Mouse (Mus musculus) heart, postnatal 4 days (tissue): Measurements from ENCODE around the gene Cblb. TPM values are rescaled to one million over a fixed set of nuclear protein-coding genes. Genes with fewer than 3 reads are reported as not detected.

Experiments used
- DNase-seq: peaks from one replicate; pipeline ENCODE4 v3.0.0; 2021
- total RNA-seq, 2 experiments: library from RNA; stranded (reverse); gene quantifications; 2 replicates each; pipeline ENCODE4 v1.2.3; 2021

Cblb gene
- total RNA-seq, 2 experiments from 2014 or later, result 15.4 to 17.2 TPM

DNA sequence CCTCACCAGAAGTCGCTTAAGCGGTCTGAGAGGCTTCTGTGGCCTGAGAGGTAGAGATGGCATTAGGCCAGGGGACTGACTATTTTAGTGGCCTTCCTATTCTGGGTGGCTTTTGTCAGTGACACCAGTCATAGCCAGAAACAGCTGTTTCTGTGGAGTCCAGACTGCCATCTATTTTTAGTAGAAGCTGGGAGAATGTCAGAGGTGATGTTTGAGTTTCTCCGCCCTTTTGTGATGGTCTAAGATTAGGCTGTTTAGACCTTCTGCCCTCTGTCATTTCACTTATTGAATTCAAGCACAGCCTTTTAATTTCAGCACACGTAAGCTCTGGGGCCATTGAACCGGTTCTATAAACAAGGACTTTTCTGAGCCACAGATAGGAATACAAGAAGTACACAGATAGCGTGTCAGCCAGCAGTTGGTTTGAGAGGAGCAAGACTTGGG, 40.8 kb downstream of the Cblb start:
- DNase-seq, result peak; percentile 74

DNA sequence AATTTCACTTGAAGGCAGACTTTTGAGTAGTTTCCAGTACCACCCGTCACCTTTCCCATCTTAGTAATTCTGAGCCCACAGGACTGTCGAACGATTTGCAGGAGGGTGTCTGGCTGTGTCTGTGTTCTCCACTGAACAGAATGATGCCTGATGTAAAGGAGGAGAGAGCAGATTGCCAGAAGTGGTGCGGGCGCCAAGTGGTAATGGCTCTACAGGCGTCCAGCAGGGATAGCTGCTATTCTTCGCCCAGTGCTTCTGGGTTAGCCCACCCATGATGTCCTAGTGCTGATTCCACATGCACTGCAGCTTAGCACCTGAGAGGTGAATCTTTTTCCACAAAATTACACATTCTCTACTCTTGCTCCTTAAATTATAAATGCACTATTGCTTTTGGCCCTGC, 45.6 kb downstream of the Cblb start:
- no peak for DNase-seq

DNA sequence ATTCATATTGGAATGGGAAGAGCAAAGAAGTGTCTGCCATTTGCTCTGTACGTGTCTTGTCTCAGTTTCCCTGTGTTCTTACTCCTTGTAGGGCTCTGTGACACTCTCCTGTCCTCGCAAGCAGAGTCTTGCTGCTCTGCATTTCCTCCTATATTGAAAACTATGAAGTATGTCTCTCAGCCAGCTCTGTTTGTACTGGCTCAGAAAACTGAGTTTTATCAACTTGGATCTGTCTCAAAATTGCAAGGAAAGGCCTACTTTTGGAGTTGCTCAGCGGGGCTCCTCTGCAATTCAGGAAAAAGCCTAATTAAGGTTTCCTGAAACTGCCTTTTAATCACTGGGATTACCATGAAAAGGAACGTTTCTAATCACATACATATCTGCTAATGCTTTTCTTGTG, 46.9 kb downstream of the Cblb start:
- no peak for DNase-seq

DNA sequence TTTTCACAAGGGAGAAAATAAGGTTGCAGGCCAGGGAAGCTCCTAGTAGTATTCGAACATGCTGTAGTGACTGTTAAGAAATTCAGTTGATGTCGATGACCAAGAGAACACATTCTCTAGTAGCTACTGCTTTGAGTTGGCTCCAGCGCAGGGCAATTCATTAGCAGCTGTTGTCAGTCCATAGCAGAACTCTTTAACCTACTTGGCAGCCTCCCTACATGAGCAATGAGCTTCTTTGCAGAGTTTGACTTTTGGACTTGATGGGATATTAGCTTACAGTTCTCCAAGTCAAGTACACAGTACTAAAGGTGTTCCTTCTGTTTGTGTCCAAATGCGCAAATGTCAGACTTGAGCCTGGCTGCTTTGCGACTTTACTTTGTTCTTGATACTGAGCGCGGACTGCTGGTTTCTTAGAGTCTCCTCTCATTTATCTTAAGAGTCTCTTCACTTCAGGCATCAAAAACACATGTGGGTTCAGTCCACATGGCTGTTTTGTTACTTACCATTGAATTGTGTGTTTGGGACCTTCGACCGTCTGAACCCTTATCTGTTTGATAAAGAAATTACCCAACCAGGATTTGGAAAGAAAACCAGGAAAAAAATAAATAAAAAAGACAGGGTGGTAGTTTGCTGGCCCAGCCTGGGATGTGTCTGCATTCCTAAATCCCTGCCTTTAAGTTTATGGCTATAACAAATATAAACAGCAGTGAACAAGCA, 47.9 kb downstream of the Cblb start:
- peak; percentile 61 for DNase-seq

GRCm38 (mm10) chr16:52079475-52079823, 48.4 kb downstream of the Cblb start:
- no peak for DNase-seq

DNA sequence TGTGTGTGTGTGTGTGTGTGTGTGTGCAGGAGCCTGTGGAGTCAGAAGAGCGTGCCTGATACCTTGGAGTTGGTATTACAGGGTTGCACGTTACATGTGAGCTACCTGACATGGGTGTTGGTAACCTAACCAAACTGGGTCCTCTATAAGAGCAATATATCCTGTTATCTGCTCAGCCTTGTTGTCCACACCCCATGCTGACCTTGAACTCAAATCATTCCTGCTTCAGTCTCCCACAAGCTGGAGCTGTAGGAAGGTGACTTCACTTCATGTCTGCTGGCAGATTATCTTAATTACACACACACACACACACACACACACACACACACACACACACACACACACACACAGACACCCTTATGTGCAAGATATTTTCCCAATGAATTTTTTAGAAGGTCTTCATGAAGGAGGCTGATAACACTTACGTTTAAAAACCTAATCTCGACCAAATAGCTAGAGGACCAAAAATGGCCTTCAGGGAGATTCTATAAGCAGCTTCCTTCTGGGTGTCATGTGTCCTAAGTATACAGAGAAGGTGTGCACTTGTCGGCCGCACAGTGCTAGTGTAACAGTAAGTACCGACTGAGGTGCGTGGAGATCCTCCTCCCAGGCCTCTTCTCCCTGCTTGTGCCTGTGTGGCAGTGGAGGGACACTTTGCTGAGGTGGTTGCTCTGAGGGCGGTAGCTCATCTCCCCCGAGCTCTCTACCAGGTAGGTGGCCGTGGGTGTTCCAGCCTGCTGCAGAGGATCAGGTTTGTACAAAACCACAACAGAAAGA, 49.8 kb downstream of the Cblb start:
- DNase-seq, result no peak

DNA sequence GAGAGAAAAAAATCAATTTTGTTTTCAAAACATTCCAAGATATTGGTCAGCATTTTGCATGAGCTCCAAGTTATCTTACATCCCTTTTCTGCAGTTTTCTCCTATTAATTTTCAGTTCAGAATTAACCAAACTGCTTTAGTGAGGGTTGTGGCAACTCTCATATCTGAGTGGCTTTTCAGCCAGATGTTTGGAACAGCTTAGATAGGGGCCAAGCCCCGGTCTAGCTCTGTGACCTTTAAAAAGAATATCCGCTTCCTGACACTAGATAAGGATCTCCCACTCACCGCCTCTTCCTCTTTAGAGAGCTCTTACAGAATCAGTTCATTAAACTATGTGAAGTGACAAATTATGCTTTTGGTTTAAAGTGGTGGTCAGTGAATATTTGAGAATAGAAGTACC, 50.7 kb downstream of the Cblb start:
- no peak for DNase-seq

DNA sequence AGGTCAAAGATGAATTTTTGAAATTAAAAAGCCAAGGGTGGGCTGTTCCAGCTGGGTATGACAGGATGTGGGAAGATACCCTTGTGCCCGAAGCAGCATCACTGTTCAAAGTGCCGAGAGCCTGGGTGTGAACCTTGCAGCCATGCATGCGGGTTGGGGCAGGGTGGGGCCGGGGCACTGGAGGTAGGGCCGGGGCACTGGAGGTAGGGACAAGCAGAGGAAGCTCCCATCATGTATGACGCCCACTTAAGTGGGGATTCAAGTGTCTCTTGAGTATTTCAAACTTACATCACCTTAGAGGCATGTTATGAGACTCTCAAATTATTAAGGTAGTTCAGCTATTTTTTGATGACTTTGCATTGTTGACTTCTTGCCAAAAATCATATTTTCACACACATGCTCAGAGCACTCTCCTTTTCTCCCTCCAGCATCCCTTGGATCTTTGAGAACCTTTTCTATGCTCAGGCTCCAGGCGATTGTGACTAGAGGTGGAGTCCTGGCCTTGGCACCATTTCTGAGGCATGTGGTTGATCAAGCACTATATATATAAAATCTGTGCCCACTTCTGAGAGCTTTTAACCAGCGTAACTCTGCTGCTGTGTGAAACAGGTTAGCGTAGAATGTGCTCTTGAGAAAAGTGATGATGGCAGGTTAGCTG, 55.9 kb downstream of the Cblb start:
- DNase-seq, result no peak

DNA sequence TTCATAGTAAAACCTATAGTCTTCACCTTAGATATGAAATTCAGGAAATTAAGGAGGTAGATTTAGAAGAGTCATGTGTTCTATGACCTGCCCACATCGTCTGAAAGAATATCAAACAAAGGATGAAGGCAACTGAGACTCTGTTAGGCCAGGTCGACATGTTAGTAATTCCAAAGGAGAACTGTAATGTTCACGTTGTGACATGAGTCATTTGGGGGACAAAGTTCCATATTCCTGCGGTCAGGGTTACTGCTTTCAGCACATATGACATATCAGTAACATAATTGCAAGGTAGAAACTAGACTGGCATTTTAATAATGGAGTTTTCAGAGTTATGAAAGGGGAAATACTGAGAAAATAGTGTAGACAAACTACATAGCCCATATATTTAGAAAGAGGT, 58.3 kb downstream of the Cblb start:
- DNase-seq, result no peak

DNA sequence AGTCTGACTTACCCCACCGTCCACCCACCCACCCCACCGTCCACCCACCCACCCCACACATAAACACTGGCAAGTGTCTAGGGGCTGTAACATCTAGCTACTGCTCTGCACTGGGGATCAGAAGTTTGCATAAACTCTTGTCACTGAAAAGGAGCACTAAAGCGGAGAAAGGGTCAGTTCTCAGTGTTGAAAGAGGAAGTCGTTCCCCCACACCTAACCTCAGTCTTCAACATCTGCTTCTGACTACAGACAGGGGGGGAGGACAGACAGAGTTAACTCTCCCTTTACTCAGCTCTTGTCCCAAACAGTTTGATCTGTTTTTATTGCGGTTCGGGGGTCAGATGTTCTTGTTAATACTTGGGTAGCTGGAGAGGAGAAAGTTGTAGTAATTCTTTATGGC, 59.9 kb downstream of the Cblb start:
- no peak for DNase-seq

- no peak for DNase-seq
Observed at GRCm38 (mm10) chr16:52093325-52094253, 62.6 kb downstream of the Cblb start.

DNA sequence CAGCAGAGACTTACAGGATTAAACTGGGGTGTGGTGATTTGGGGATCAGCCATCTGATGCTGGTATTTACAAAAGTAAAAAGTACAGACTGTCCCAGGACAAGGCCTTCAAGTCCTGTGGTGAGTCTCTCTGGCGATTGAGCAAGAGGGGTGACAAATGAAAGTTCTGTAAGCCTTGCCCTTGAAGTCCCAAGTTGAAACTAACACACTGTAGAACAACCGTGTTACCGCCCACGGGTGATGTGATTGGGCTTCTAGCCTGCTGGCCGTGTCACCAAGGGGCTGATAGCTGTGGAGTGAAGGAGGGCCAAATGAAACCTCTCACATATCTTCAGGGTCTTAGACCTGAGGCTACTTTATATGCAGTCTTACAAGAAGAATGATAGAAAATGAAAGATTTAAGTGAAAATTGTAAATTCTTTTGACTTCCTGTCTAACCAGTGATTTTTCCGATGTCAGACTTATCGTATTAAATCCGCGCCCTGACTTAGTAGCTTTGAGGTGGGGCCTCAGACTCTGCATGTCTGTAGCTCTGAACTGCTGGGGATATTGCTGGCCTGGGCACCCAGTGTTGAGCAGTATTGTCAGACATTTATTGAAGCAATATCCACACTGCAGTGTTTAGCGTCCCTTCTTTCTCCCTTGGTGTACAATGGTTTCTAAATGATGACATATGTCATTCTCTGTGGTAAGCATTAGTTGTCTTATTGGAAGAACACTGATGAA, 63.9 kb downstream of the Cblb start:
- peak; percentile 48 for DNase-seq

- DNase-seq, result peak; percentile 46
Observed at GRCm38 (mm10) chr16:52095643-52096042, 64.6 kb downstream of the Cblb start.

- DNase-seq, result no peak
Observed at GRCm38 (mm10) chr16:52100466-52100865, 69.4 kb downstream of the Cblb start.

GRCm38 (mm10) chr16:52104608-52105007, 73.6 kb downstream of the Cblb start:
- no peak for DNase-seq

- DNase-seq, result no peak
Observed at GRCm38 (mm10) chr16:52107836-52108235, 76.8 kb downstream of the Cblb start.

GRCm38 (mm10) chr16:52114473-52114872, 83.4 kb downstream of the Cblb start:
- DNase-seq, result no peak

- DNase-seq, result no peak
Observed at GRCm38 (mm10) chr16:52119003-52119402, 88.0 kb downstream of the Cblb start.

DNA sequence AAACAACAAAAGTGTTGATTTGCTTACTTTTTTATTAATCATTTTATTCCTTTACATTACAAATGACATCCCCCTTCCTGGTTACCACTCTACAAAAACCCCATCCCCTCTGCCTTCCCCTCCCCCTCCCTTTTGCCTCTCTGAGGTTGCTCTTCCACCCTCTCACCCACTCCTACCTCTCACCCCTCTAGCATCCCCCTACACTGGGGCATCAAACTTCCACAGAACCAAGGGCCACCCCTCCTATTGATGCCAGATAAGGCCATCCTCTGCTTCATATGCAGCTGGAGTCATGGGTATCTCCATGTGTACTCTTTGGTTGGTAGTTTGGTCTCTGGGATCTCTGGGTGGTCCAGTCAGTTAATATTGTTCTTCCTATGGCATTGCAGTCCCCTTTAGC, 93.9 kb downstream of the Cblb start:
- DNase-seq, result no peak

- no peak for DNase-seq
Observed at GRCm38 (mm10) chr16:52125896-52126295, 94.9 kb downstream of the Cblb start.

GRCm38 (mm10) chr16:52129357-52129905, 98.4 kb downstream of the Cblb start:
- no peak for DNase-seq
